Comparison of ENCODE assay signal across 8 mouse cellular contexts in genomic region chr12:111445890-111446613, GRCm38 (mm10). TPM values are rescaled to one million over a fixed set of nuclear protein-coding genes. Genes with fewer than 3 reads are reported as not detected.
DNase-seq lines count a peak whose midpoint lies in the region; ATAC-seq and TF ChIP-seq lines count a peak whose summit lies in the region.

No protein-coding gene starts in this region.

- intact Hi-C loops in heart, postnatal 14 days (cut with DNase I) = loop anchor here (2.0 kb wide), 1 partner anchor 15 kb away; no protein-coding TSS in a partner anchor

- no peak for ATAC-seq in heart, embryonic 12.5 days (ENCODE audit: insufficient number of reproducible peaks, low FRiP score)
- no peak for ATAC-seq in hindbrain, postnatal 0 days
- no peak for ATAC-seq in midbrain, embryonic 12.5 days (ENCODE audit: low FRiP score, low read depth)

- peak overlapping the region; percentile 53 for H3K4me2 ChIP-seq in heart, embryonic 12.5 days
- peak overlapping the region; percentile 47 for H3K4me2 ChIP-seq in hindbrain, postnatal 0 days (ENCODE audit: low read depth, low read length)
- peak overlapping the region; percentile 35 for H3K4me2 ChIP-seq in midbrain, embryonic 12.5 days (replicated peaks)

- H3K4me3 ChIP-seq in heart, embryonic 12.5 days = peak overlapping the region; percentile 25
- peak overlapping the region; percentile 13 for H3K4me3 ChIP-seq in hindbrain, postnatal 0 days (ENCODE audit: low read length)
- H3K4me3 ChIP-seq in midbrain, embryonic 12.5 days = peak overlapping the region; percentile 23

- no peak for TF ChIP-seq CTCF in hindbrain, postnatal 0 days (IDR thresholded peaks at IDR 0.05; ENCODE audit: low read depth)

- peak overlapping the region; percentile 7 for H3K9ac ChIP-seq in heart, embryonic 12.5 days
- no peak overlapping the region for H3K9ac ChIP-seq in hindbrain, postnatal 0 days (replicated peaks; ENCODE audit: low read length)
- H3K9ac ChIP-seq in midbrain, embryonic 12.5 days (replicated peaks) = no peak overlapping the region

- H3K27ac ChIP-seq in heart, embryonic 12.5 days (ENCODE audit: poor library complexity, severe bottlenecking) = no peak overlapping the region
- no peak overlapping the region for H3K27ac ChIP-seq in hindbrain, postnatal 0 days
- no peak overlapping the region for H3K27ac ChIP-seq in midbrain, embryonic 12.5 days (replicated peaks)

- H3K27me3 ChIP-seq in heart, embryonic 12.5 days (replicated peaks) = peaks cover 99% of the 10 kb centered on the region
- peaks cover 78% of the 10 kb centered on the region for H3K27me3 ChIP-seq in hindbrain, postnatal 0 days (ENCODE audit: insufficient read depth, low read length)
- H3K27me3 ChIP-seq in midbrain, embryonic 12.5 days = peaks cover 100% of the 10 kb centered on the region

- no peaks in the 10 kb centered on the region for H3K9me3 ChIP-seq in heart, embryonic 12.5 days (replicated peaks)
- no peaks in the 10 kb centered on the region for H3K9me3 ChIP-seq in hindbrain, postnatal 0 days (ENCODE audit: low read length)
- H3K9me3 ChIP-seq in midbrain, embryonic 12.5 days = no peaks in the 10 kb centered on the region

- H3K4me1 ChIP-seq in heart, embryonic 12.5 days (replicated peaks) = peaks cover 75% of the 10 kb centered on the region
- H3K4me1 ChIP-seq in hindbrain, postnatal 0 days (ENCODE audit: insufficient read depth, low read length) = peaks cover 4% of the 10 kb centered on the region; the same call in 1 of the 2 replicates
- H3K4me1 ChIP-seq in midbrain, embryonic 12.5 days = peaks cover 33% of the 10 kb centered on the region

- WGBS in heart, embryonic 12.5 days = 18% methylated on average over 27 of the region's 27 CpGs
- 8% methylated on average over 27 of the region's 27 CpGs for WGBS in hindbrain, postnatal 0 days
- WGBS in midbrain, embryonic 12.5 days = 5% methylated on average over 27 of the region's 27 CpGs

- H3K36me3 ChIP-seq in heart, embryonic 12.5 days = no peaks in the 10 kb centered on the region
- H3K36me3 ChIP-seq in hindbrain, postnatal 0 days (ENCODE audit: insufficient read depth, low read length) = no peaks in the 10 kb centered on the region
- no peaks in the 10 kb centered on the region for H3K36me3 ChIP-seq in midbrain, embryonic 12.5 days

- DNase-seq in heart, postnatal 14 days = no peak
- peak; percentile 49 for DNase-seq in ZHBTc4 (ENCODE audit: low read depth, low spot score)
- no peak for DNase-seq in hindbrain, postnatal 0 days (ENCODE audit: low spot score)
- DNase-seq in layer of hippocampus, adult 9-10 months (ENCODE audit: low spot score) = no peak
- DNase-seq in frontal cortex, postnatal 25 days (ENCODE audit: low spot score in 2 of 2) = no peak
- no peak for DNase-seq in adrenal gland, postnatal 14 days

RNA-seq across cellular contexts. Expression of gene Tnfaip2, which starts 3.8 kb away (rescaled TPM):
- 7.4 and 12.0 TPM in 2 replicates for polyA plus RNA-seq in heart, embryonic 12.5 days (2016; fragmentation: Nextera tagmentation; extraction: Ambion mirVana)
- total RNA-seq in heart, postnatal 14 days (2021) = 10 to 100 TPM; 38.0 to 40.4 TPM
- 0.14 and 1.4 TPM in 2 replicates for total RNA-seq in hindbrain, postnatal 0 days (2014; rRNA removed)
- polyA plus RNA-seq in hindbrain, postnatal 0 days (2015; fragmentation: Nextera tagmentation; extraction: Ambion mirVana) = 0.99 and 1.7 TPM in 2 replicates
- 1.2 and 1.5 TPM in 2 replicates for polyA plus RNA-seq in midbrain, embryonic 12.5 days (2016; fragmentation: Nextera tagmentation; extraction: Ambion mirVana)
- 14.0 and 14.4 TPM in 2 replicates for total RNA-seq in adrenal gland, postnatal 14 days (2021)

RNA-seq across cellular contexts. Expression of gene Exoc3l4, which starts 29.2 kb away (rescaled TPM):
- 8.5 and 10.1 TPM in 2 replicates for polyA plus RNA-seq in heart, embryonic 12.5 days (2016; fragmentation: Nextera tagmentation; extraction: Ambion mirVana)
- total RNA-seq in heart, postnatal 14 days (2021) = 1 to 10 TPM; 4.1 to 5.5 TPM
- 0.99 and 2.9 TPM in 2 replicates for total RNA-seq in hindbrain, postnatal 0 days (2014; rRNA removed)
- 1.7 and 2.3 TPM in 2 replicates for polyA plus RNA-seq in hindbrain, postnatal 0 days (2015; fragmentation: Nextera tagmentation; extraction: Ambion mirVana)
- 2.7 and 4.1 TPM in 2 replicates for polyA plus RNA-seq in midbrain, embryonic 12.5 days (2016; fragmentation: Nextera tagmentation; extraction: Ambion mirVana)
- total RNA-seq in adrenal gland, postnatal 14 days (2021) = 4.6 and 5.2 TPM in 2 replicates

RNA-seq across cellular contexts. Expression of gene Lbhd2, which starts 39.4 kb away (rescaled TPM):
- polyA plus RNA-seq in heart, embryonic 12.5 days (2016; fragmentation: Nextera tagmentation; extraction: Ambion mirVana) = 0.31 TPM in 1 of 2 replicates, not detected in the other
- not detected for total RNA-seq in heart, postnatal 14 days (2021)
- 4.3 and 11.8 TPM in 2 replicates for total RNA-seq in hindbrain, postnatal 0 days (2014; rRNA removed)
- 6.0 and 7.8 TPM in 2 replicates for polyA plus RNA-seq in hindbrain, postnatal 0 days (2015; fragmentation: Nextera tagmentation; extraction: Ambion mirVana)
- polyA plus RNA-seq in midbrain, embryonic 12.5 days (2016; fragmentation: Nextera tagmentation; extraction: Ambion mirVana) = 0.47 TPM in 1 of 2 replicates, not detected in the other
- total RNA-seq in adrenal gland, postnatal 14 days (2021) = 0.56 and 0.79 TPM in 2 replicates

RNA-seq across cellular contexts. Expression of gene Gm266, which starts 39.6 kb away (rescaled TPM):
- 2.1 and 2.4 TPM in 2 replicates for polyA plus RNA-seq in heart, embryonic 12.5 days (2016; fragmentation: Nextera tagmentation; extraction: Ambion mirVana)
- total RNA-seq in heart, postnatal 14 days (2021) = 1 to 10 TPM; 1.2 to 1.7 TPM
- 11.5 and 22.1 TPM in 2 replicates for total RNA-seq in hindbrain, postnatal 0 days (2014; rRNA removed)
- 11.8 TPM in 2 replicates for polyA plus RNA-seq in hindbrain, postnatal 0 days (2015; fragmentation: Nextera tagmentation; extraction: Ambion mirVana)
- 2.3 and 3.5 TPM in 2 replicates for polyA plus RNA-seq in midbrain, embryonic 12.5 days (2016; fragmentation: Nextera tagmentation; extraction: Ambion mirVana)
- total RNA-seq in adrenal gland, postnatal 14 days (2021) = 0.60 TPM in 1 of 2 replicates, not detected in the other
